Mouse (Mus musculus): ENCODE data around the gene H2-Aa. TPM values are rescaled to one million over a fixed set of nuclear protein-coding genes. Genes with fewer than 3 reads are reported as not detected.

The H2-Aa gene
- total and polyA plus RNA-seq, 2 experiments from 2014 or later, result 0.14 to 0.73 TPM

- H3K27me3 ChIP-seq (ENCODE audit: insufficient read depth, low read length), result no peaks in the 10 kb centered on the region
- H3K9ac ChIP-seq, result no peak overlapping the region
- no peaks in the 10 kb centered on the region; the same call in 1 of the 2 replicates for H3K4me1 ChIP-seq (ENCODE audit: insufficient read depth)
- WGBS, result 79% methylated on average over 23 of the region's 23 CpGs
- DNase-seq (no peak), ATAC-seq (no peak)
- H3K27ac ChIP-seq (ENCODE audit: low read depth, low read length), result no peak overlapping the region
- no peak for TF ChIP-seq CTCF (IDR thresholded peaks at IDR 0.05; ENCODE audit: low read depth)
- no peaks in the 10 kb centered on the region for H3K9me3 ChIP-seq (ENCODE audit: low read length)
- H3K36me3 ChIP-seq (ENCODE audit: insufficient read depth), result no peaks in the 10 kb centered on the region
- H3K4me3 ChIP-seq (ENCODE audit: low read depth, low read length), result no peak overlapping the region
- H3K4me2 ChIP-seq (ENCODE audit: low read depth), result no peak overlapping the region
Observed at GRCm38 (mm10) chr17:34300691-34301566, 13.3 kb upstream of the H2-Aa start.

GRCm38 (mm10) chr17:34300071-34300470 is 12.4 kb upstream of the H2-Aa start:
- no peaks in the 10 kb centered on the region for H3K27me3 ChIP-seq (ENCODE audit: insufficient read depth, low read length)
- H3K9ac ChIP-seq, result no peak overlapping the region
- no peaks in the 10 kb centered on the region for H3K36me3 ChIP-seq (ENCODE audit: insufficient read depth)
- H3K4me3 ChIP-seq (ENCODE audit: low read depth, low read length), result no peak overlapping the region
- TF ChIP-seq CTCF (IDR thresholded peaks at IDR 0.05; ENCODE audit: low read depth), result no peak
- H3K9me3 ChIP-seq (ENCODE audit: low read length), result no peaks in the 10 kb centered on the region
- 87% methylated on average over 8 of the region's 8 CpGs for WGBS
- no peak for ATAC-seq
- H3K4me1 ChIP-seq (ENCODE audit: insufficient read depth), result no peaks in the 10 kb centered on the region; the same call in 1 of the 2 replicates
- H3K4me2 ChIP-seq (ENCODE audit: low read depth), result no peak overlapping the region
- H3K27ac ChIP-seq (ENCODE audit: low read depth, low read length), result no peak overlapping the region
- no peak for DNase-seq

DNA sequence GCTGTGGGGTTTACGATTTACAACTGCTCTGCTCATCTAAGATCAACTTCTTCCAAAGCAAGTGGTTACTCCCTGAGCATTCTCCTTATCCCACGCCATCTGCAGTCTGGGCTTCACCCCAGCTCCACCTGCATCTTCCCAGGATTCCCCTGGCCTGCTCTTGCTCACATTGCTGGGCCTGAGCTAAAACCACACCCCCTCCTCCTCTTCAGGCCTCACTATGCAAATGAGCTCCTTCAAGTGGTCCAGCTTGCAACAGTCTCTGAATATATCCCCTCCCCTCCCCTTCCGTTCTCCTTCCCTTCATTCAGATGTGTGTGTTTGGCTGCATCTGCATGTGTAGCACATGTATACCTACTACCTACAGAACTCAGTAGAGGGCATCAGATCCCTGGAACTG is 11.7 kb upstream of the H2-Aa start:
- no peaks in the 10 kb centered on the region; the same call in 1 of the 2 replicates for H3K4me1 ChIP-seq (ENCODE audit: insufficient read depth)
- H3K36me3 ChIP-seq (ENCODE audit: insufficient read depth), result no peaks in the 10 kb centered on the region
- no peaks in the 10 kb centered on the region for H3K27me3 ChIP-seq (ENCODE audit: insufficient read depth, low read length)
- no peaks in the 10 kb centered on the region for H3K9me3 ChIP-seq (ENCODE audit: low read length)
- H3K4me3 ChIP-seq (ENCODE audit: low read depth, low read length), result no peak overlapping the region
- H3K27ac ChIP-seq (ENCODE audit: low read depth, low read length), result no peak overlapping the region
- no peak overlapping the region for H3K9ac ChIP-seq
- DNase-seq (no peak), ATAC-seq (no peak)
- H3K4me2 ChIP-seq (ENCODE audit: low read depth), result no peak overlapping the region
- 56% methylated on average over 3 of the region's 3 CpGs for WGBS
- TF ChIP-seq CTCF (IDR thresholded peaks at IDR 0.05; ENCODE audit: low read depth), result no peak

DNA sequence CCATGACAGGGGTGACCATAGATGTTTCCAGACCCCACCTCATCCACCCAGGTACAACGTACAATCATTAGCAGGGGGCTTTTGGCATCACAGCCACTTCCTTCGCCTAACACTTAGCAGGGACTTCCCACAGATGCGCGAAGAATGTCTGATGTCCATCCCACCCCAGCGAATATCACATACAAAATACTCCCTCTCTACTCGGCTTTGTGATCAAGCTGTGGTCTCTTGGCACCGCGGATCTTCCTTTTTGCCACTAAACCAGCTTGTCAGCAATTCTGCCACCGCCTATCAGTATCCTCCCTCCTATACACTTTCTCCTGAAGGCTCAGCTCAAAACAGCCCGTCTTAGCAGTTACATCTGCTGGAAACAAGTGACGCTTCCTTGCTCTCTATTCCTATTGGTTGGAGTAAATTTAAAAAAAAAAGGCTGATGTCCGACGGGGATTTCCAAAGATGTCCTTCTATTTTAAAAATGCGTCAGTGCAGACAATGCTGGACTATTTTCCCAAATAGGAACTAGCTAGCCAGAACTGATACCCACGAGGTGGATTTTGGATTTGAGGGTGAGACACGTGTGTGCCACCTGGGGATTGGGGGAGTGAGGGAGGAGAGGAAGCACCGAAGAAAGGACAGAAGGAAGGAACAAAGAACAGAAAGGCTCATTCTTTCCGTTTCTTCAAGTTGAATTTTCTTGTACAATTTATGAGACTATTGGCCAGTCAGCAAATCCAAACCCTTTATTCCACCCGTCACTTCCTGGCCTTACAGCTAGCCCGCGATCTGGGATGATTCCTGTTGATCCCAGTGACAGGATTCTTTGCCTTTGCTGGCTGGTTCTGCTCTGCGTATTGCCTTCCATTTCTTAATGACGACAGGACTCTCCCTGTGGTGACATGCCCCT is 8.5 kb upstream of the H2-Aa start:
- Histone ChIP-seq H3K9me3 (ENCODE audit: low read length) (no peaks in the 10 kb centered on the region), H3K36me3 (ENCODE audit: insufficient read depth) (no peaks in the 10 kb centered on the region), H3K4me1 (ENCODE audit: insufficient read depth) (no peaks in the 10 kb centered on the region; the same call in 1 of the 2 replicates), H3K9ac (peak overlapping the region; percentile 25; the same call in 1 of the 2 replicates), H3K27ac (ENCODE audit: low read depth, low read length) (0 out of 2 replicates have a peak overlapping the region, but pooled peaks have one; percentile 4), H3K4me2 (ENCODE audit: low read depth) (peak overlapping the region; percentile 48), H3K27me3 (ENCODE audit: insufficient read depth, low read length) (no peaks in the 10 kb centered on the region), H3K4me3 (ENCODE audit: low read depth, low read length) (peak overlapping the region; percentile 42)
- TF ChIP-seq CTCF (IDR thresholded peaks at IDR 0.05; ENCODE audit: low read depth), result no peak
- peak; percentile 89 for ATAC-seq
- 19% methylated on average over 23 of the region's 23 CpGs for WGBS
- peak; percentile 92 for DNase-seq

DNA sequence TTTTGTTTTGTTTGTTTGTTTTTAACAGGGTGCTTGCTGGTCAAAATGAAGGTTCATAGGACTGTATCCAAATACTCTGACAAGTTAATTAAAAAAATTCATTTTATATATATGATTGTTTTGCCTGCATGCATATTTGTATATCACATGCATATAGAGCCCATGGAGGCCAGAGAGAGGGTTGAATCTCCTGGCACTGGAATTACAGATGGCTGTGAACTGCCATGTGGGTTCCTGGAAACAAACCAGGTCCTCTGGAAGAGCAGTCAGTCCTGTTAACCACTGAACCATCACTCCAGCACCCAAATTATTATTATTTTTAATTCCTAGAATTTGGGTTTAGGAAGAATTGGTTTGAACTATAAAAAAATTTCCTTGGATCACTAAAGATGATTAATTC is 7.7 kb upstream of the H2-Aa start:
- Histone ChIP-seq H3K36me3 (ENCODE audit: insufficient read depth) (no peaks in the 10 kb centered on the region), H3K27ac (ENCODE audit: low read depth, low read length) (no peak overlapping the region), H3K9ac (no peak overlapping the region), H3K27me3 (ENCODE audit: insufficient read depth, low read length) (no peaks in the 10 kb centered on the region), H3K4me3 (ENCODE audit: low read depth, low read length) (no peak overlapping the region), H3K4me1 (ENCODE audit: insufficient read depth) (no peaks in the 10 kb centered on the region; the same call in 1 of the 2 replicates), H3K9me3 (ENCODE audit: low read length) (no peaks in the 10 kb centered on the region), H3K4me2 (ENCODE audit: low read depth) (no peak overlapping the region)
- DNase-seq (no peak), ATAC-seq (no peak)
- TF ChIP-seq CTCF (IDR thresholded peaks at IDR 0.05; ENCODE audit: low read depth), result no peak

DNA sequence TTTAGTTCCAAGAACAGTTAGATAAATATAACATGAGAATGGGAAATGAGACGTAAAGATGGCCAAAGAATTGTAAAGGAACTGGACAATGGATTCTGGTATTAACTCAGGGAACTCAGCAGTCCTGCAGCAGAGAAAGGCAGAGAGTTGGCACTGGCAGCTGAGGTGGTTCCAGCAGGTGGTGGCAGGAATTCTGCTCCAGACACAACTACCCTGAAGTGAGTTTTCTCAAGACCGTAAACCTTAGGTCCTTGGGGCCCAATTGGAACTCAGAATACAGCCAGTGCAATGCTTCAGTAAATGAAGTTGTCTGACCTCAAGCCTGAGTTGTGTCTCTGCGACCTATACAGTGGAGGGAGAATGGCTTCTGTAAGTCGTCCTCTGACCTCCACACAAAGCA is 6.6 kb upstream of the H2-Aa start:
- ATAC-seq (no peak), DNase-seq (no peak)
- Histone ChIP-seq H3K27me3 (ENCODE audit: insufficient read depth, low read length) (no peaks in the 10 kb centered on the region), H3K9me3 (ENCODE audit: low read length) (no peaks in the 10 kb centered on the region), H3K4me2 (ENCODE audit: low read depth) (no peak overlapping the region), H3K4me1 (ENCODE audit: insufficient read depth) (no peaks in the 10 kb centered on the region; the same call in 1 of the 2 replicates), H3K4me3 (ENCODE audit: low read depth, low read length) (no peak overlapping the region), H3K9ac (no peak overlapping the region), H3K27ac (ENCODE audit: low read depth, low read length) (no peak overlapping the region), H3K36me3 (ENCODE audit: insufficient read depth) (no peaks in the 10 kb centered on the region)
- 71% methylated on average over 4 of the region's 4 CpGs for WGBS
- no peak for TF ChIP-seq CTCF (IDR thresholded peaks at IDR 0.05; ENCODE audit: low read depth)

All from forebrain, postnatal 0 days (tissue).